Mouse (Mus musculus) neural tube, embryonic 10.5 days (tissue): ENCODE results near the gene Frrs1.
"Not testable (repeated sequence)": the region's sequence is repeated elsewhere in the genome, so short reads cannot be mapped to it uniquely, and the experiment has no call there.

ENCODE experiments used
- DNase-seq: peaks from one replicate; pipeline ENCODE4 v3.0.0-alpha.2; 2017; ENCODE audit warnings: low spot score; ENCODE audit errors: extremely low spot score

Frrs1 gene

GRCm38 (mm10) chr3:116858941-116859685, at the start of gene Frrs1:
TSS of gene Frrs1 (plus strand) at chr3:116859464.
- DNase-seq: no peak

- DNase-seq: not testable (repeated sequence)
Observed at GRCm38 (mm10) chr3:116810351-116810750, 48.9 kb upstream of the Frrs1 start.

- DNase-seq: no peak
Observed at GRCm38 (mm10) chr3:116812946-116813345, 46.3 kb upstream of the Frrs1 start.

GRCm38 (mm10) chr3:116815305-116815797, 43.9 kb upstream of the Frrs1 start:
- DNase-seq: no peak

- DNase-seq: no peak
Observed at GRCm38 (mm10) chr3:116815916-116816315, 43.3 kb upstream of the Frrs1 start.

- no peak for DNase-seq
Observed at GRCm38 (mm10) chr3:116816674-116817215, 42.5 kb upstream of the Frrs1 start.

GRCm38 (mm10) chr3:116817231-116817630, 42.0 kb upstream of the Frrs1 start:
- DNase-seq: no peak

- no peak for DNase-seq
Observed at GRCm38 (mm10) chr3:116826471-116827215, 32.6 kb upstream of the Frrs1 start.

- DNase-seq: no peak
Observed at GRCm38 (mm10) chr3:116829274-116829920, 29.9 kb upstream of the Frrs1 start.

- no peak for DNase-seq
Observed at GRCm38 (mm10) chr3:116831324-116831723, 27.9 kb upstream of the Frrs1 start.

GRCm38 (mm10) chr3:116832526-116833310, 26.5 kb upstream of the Frrs1 start:
- DNase-seq: no peak

GRCm38 (mm10) chr3:116833491-116833890, 25.8 kb upstream of the Frrs1 start:
- no peak for DNase-seq

GRCm38 (mm10) chr3:116834241-116834640, 25.0 kb upstream of the Frrs1 start:
- DNase-seq: no peak

- no peak for DNase-seq
Observed at GRCm38 (mm10) chr3:116835350-116835749, 23.9 kb upstream of the Frrs1 start.

GRCm38 (mm10) chr3:116835770-116836680, 23.2 kb upstream of the Frrs1 start:
- peak; percentile 87 for DNase-seq

- no peak for DNase-seq
Observed at GRCm38 (mm10) chr3:116836681-116837475, 22.4 kb upstream of the Frrs1 start.

- no peak for DNase-seq
Observed at GRCm38 (mm10) chr3:116841311-116841710, 18.0 kb upstream of the Frrs1 start.

GRCm38 (mm10) chr3:116844880-116845579, 14.2 kb upstream of the Frrs1 start:
- DNase-seq: no peak
